Mouse (Mus musculus): ENCODE measurements around the gene Prr5l. TPM values are rescaled to one million over a fixed set of nuclear protein-coding genes. Genes with fewer than 3 reads are reported as not detected.

The Prr5l gene
- polyA plus RNA-seq, 1 experiment from 2014 or later, result 3.9 TPM

- no peak overlapping the region for H3K4me2 ChIP-seq
- H3K9me3 ChIP-seq (replicated peaks), result no peaks in the 10 kb centered on the region
- no peak overlapping the region for H3K9ac ChIP-seq
- peaks cover 12% of the 10 kb centered on the region; the same call in 1 of the 2 replicates for H3K4me1 ChIP-seq (replicated peaks)
- no peaks in the 10 kb centered on the region for H3K36me3 ChIP-seq (replicated peaks)
- H3K27me3 ChIP-seq, result no peaks in the 10 kb centered on the region
- ATAC-seq (ENCODE audit: insufficient read depth), result no peak
- no peak overlapping the region for H3K4me3 ChIP-seq (replicated peaks)
- WGBS (ENCODE audit: insufficient replicate concordance), result 54% methylated on average over 10 of the region's 10 CpGs
- H3K27ac ChIP-seq (replicated peaks), result no peak overlapping the region
Observed at GRCm38 (mm10) chr2:101907386-101908022, 24.7 kb upstream of the Prr5l start.

DNA sequence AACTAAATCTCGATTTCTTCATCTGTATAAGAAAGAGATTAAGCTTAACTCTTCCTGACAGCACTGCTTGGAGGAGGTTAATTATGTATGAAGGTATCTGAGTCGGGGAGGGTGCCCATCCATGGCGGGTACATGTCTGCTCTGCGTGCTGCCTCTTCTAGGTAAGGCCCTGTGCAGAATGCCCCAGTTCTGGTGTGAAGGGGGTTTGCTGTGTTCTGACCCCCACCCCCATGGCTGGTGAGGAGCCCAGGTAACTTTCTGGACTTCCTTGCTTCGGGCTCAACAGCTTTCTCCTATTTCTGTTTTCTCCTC is 23.5 kb upstream of the Prr5l start:
- no peaks in the 10 kb centered on the region for H3K27me3 ChIP-seq
- H3K9ac ChIP-seq, result no peak overlapping the region
- peak overlapping the region; percentile 48 for H3K4me2 ChIP-seq
- 48% methylated on average over 5 of the region's 5 CpGs for WGBS (ENCODE audit: insufficient replicate concordance)
- H3K27ac ChIP-seq (replicated peaks), result no peak overlapping the region
- H3K9me3 ChIP-seq (replicated peaks), result no peaks in the 10 kb centered on the region
- ATAC-seq (ENCODE audit: insufficient read depth), result no peak
- H3K4me1 ChIP-seq (replicated peaks), result peaks cover 12% of the 10 kb centered on the region; the same call in 1 of the 2 replicates
- H3K36me3 ChIP-seq (replicated peaks), result no peaks in the 10 kb centered on the region
- H3K4me3 ChIP-seq (replicated peaks), result no peak overlapping the region

GRCm38 (mm10) chr2:101905534-101906378 is 22.9 kb upstream of the Prr5l start:
- Histone ChIP-seq H3K9ac (no peak overlapping the region), H3K27me3 (no peaks in the 10 kb centered on the region), H3K36me3 (replicated peaks) (no peaks in the 10 kb centered on the region), H3K27ac (replicated peaks) (no peak overlapping the region), H3K4me3 (replicated peaks) (0 out of 2 replicates have a peak overlapping the region, but pooled peaks have one; percentile 18), H3K9me3 (replicated peaks) (no peaks in the 10 kb centered on the region), H3K4me2 (peak overlapping the region; percentile 48), H3K4me1 (replicated peaks) (peaks cover 12% of the 10 kb centered on the region; the same call in 1 of the 2 replicates)
- peak; percentile 53; the same call in 1 of the 2 replicates for ATAC-seq (ENCODE audit: insufficient read depth)
- 26% methylated on average over 21 of the region's 21 CpGs for WGBS (ENCODE audit: insufficient replicate concordance)

- H3K4me3 ChIP-seq (replicated peaks), result no peak overlapping the region
- H3K4me2 ChIP-seq, result no peak overlapping the region
- no peaks in the 10 kb centered on the region for H3K27me3 ChIP-seq
- H3K9me3 ChIP-seq (replicated peaks), result no peaks in the 10 kb centered on the region
- H3K36me3 ChIP-seq (replicated peaks), result no peaks in the 10 kb centered on the region
- no peak overlapping the region for H3K9ac ChIP-seq
- H3K4me1 ChIP-seq (replicated peaks), result peaks cover 12% of the 10 kb centered on the region; the same call in 1 of the 2 replicates
- ATAC-seq (ENCODE audit: insufficient read depth), result no peak
- no peak overlapping the region for H3K27ac ChIP-seq (replicated peaks)
- WGBS (ENCODE audit: insufficient replicate concordance), result 75% methylated on average over 4 of the region's 4 CpGs
Observed at GRCm38 (mm10) chr2:101902196-101902595, 19.4 kb upstream of the Prr5l start.

DNA sequence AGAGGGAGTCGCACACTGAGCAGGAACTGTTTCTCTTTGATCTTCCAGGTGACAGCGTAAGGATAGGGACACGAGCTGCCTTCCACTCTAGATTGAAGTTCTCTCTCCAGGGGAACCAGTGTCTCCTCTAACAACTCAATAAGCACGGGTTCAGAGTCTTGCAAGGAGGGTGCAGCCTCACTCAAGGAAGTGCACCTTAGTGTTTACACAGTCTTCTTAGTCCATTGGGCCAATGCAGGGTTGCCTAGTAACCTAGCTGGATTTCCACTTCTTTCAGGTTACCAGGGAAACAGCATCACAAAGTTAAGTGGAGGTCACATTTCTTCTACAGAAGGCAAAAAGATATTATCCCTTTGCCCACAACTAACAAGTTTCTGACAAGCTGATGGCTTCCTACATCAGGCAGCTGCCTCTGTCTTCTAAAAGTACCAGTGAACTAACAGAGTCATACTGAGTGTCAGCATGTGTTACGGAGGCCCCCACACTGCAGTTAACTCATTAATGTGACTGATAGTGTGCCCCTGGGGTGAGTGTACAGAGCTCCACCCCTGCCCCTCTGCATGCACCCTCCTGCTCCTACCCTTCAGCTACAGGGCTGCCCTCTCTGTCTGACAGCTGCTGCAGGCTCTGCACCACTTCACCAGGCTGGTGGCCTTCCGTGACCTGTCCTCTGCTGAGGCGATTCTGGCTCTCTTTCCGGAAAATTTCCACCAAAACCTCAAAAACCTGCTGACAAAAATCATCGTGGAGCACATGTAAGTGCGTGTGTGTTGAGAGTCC is 13.8 kb upstream of the Prr5l start:
- Histone ChIP-seq H3K27me3 (no peaks in the 10 kb centered on the region), H3K4me2 (no peak overlapping the region), H3K9ac (no peak overlapping the region), H3K27ac (replicated peaks) (no peak overlapping the region), H3K36me3 (replicated peaks) (0 out of 2 replicates have a peak, but pooled peaks cover 3% of the 10 kb centered on the region), H3K4me1 (replicated peaks) (no peaks in the 10 kb centered on the region), H3K4me3 (replicated peaks) (no peak overlapping the region), H3K9me3 (replicated peaks) (no peaks in the 10 kb centered on the region)
- ATAC-seq (ENCODE audit: insufficient read depth), result no peak
- WGBS (ENCODE audit: insufficient replicate concordance), result 74% methylated on average over 10 of the region's 10 CpGs

DNA sequence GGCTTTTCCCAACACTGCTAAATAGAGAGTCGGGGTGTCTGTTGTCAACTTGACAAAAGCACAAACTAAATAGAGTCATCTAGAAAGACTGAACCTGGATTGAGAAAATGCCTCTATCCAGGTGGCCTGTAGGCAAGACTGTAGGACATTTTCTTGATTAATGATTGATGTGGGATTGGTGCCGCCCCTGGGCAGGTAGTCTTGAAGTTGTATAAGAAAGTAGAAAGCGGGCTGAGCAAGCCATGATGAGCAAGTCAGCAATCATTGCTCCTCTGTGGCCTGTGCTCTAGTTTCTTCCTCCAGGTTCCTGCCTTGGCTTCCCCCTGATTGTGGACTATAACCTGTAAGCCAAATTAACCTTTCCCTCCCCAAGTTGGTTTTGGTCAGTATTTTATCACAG is 11.3 kb upstream of the Prr5l start:
- no peaks in the 10 kb centered on the region for H3K4me1 ChIP-seq (replicated peaks)
- ATAC-seq (ENCODE audit: insufficient read depth), result no peak
- WGBS (ENCODE audit: insufficient replicate concordance), result 70% methylated on average over 3 of the region's 3 CpGs
- H3K9me3 ChIP-seq (replicated peaks), result no peaks in the 10 kb centered on the region
- H3K36me3 ChIP-seq (replicated peaks), result 0 out of 2 replicates have a peak, but pooled peaks cover 3% of the 10 kb centered on the region
- no peak overlapping the region for H3K27ac ChIP-seq (replicated peaks)
- H3K9ac ChIP-seq, result no peak overlapping the region
- H3K4me2 ChIP-seq, result no peak overlapping the region
- H3K27me3 ChIP-seq, result no peaks in the 10 kb centered on the region
- H3K4me3 ChIP-seq (replicated peaks), result no peak overlapping the region

GRCm38 (mm10) chr2:101891143-101891542 is 8.3 kb upstream of the Prr5l start:
- H3K4me2 ChIP-seq, result no peak overlapping the region
- ATAC-seq (ENCODE audit: insufficient read depth), result no peak
- H3K27me3 ChIP-seq, result no peaks in the 10 kb centered on the region
- no peak overlapping the region for H3K4me3 ChIP-seq (replicated peaks)
- H3K27ac ChIP-seq (replicated peaks), result no peak overlapping the region
- H3K4me1 ChIP-seq (replicated peaks), result peaks cover 11% of the 10 kb centered on the region
- H3K36me3 ChIP-seq (replicated peaks), result 0 out of 2 replicates have a peak, but pooled peaks cover 2% of the 10 kb centered on the region
- 28% methylated on average over 7 of the region's 7 CpGs for WGBS (ENCODE audit: insufficient replicate concordance)
- H3K9me3 ChIP-seq (replicated peaks), result no peaks in the 10 kb centered on the region
- no peak overlapping the region for H3K9ac ChIP-seq

- H3K4me1 ChIP-seq (replicated peaks), result peaks cover 14% of the 10 kb centered on the region
- no peaks in the 10 kb centered on the region for H3K36me3 ChIP-seq (replicated peaks)
- H3K9me3 ChIP-seq (replicated peaks), result no peaks in the 10 kb centered on the region
- no peak overlapping the region for H3K9ac ChIP-seq
- H3K27ac ChIP-seq (replicated peaks), result no peak overlapping the region
- WGBS (ENCODE audit: insufficient replicate concordance), result 77% methylated on average over 8 of the region's 8 CpGs
- H3K4me2 ChIP-seq, result no peak overlapping the region
- no peak for ATAC-seq (ENCODE audit: insufficient read depth)
- H3K4me3 ChIP-seq (replicated peaks), result no peak overlapping the region
- no peaks in the 10 kb centered on the region for H3K27me3 ChIP-seq
Observed at GRCm38 (mm10) chr2:101888886-101889285, 6.1 kb upstream of the Prr5l start.

DNA sequence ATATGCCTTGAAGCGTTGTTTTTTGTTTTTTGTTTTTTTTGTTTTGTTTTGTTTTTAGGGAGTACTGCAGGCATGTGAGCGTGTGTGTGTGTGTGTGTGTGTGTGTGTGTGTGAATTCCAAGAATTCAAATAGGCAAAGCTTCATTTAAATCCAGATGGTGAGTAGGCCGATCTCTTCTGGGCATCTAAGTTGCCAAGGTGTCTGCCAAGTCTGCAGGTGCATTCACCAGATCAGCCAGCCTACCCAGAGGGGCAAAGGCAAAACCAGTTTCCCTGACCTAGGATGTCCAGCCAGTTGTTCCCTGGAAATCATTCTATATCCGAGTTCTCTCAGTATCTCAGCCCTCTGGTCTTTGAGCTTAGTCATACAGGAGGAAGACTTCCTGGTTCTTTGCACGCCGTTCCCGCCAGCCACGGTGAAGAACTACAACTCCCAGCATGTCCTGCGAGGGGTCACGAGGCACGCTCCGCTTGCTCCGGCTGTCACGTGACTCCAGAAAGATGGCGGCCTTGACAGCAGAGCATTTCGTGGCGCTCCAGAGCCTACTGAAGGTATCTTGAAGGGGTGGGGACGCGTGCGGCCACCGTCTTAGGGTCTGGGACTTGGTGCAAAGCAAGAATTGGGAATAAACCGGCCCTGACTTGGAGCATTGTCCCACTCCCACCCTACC is 3.1 kb upstream of the Prr5l start, which contains the start of gene Commd9:
TSS of gene Commd9 (plus strand) at position 480 of the 671 bp plus-strand sequence.
- WGBS (ENCODE audit: insufficient replicate concordance), result 9% methylated on average over 22 of the region's 22 CpGs
- Histone ChIP-seq H3K27ac (replicated peaks) (no peak within 1 kb of the TSS), H3K27me3 (no peaks in the 10 kb centered on the region), H3K4me2 (peak within 1 kb of the TSS; percentile 73), H3K9ac (peak within 1 kb of the TSS; percentile 68), H3K4me3 (replicated peaks) (peak within 1 kb of the TSS; percentile 75), H3K4me1 (replicated peaks) (peaks cover 14% of the 10 kb centered on the region), H3K36me3 (replicated peaks) (no peaks in the 10 kb centered on the region), H3K9me3 (replicated peaks) (no peaks in the 10 kb centered on the region)
- ATAC-seq (ENCODE audit: insufficient read depth), result peak; percentile 93

DNA sequence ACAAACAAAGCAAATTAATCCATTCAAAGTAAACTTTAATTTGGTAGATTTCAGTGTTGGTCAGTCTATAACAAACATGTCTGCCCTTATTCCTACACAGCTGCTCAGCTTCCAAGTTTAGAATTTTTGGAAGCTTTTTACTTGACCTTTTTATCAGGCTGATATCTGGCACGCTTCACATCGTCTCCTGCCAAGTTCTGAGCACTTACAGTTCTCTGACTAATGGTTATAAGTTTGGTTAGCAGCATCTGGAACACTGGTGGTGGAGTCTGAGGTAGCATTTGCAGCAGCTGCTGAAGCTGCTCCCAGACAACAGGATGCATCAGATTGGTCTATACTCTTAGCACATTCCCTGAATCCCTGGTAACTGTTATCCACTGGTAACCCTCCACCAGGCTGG is 1.5 kb upstream of the Prr5l start:
- no peaks in the 10 kb centered on the region for H3K9me3 ChIP-seq (replicated peaks)
- peaks cover 14% of the 10 kb centered on the region for H3K4me1 ChIP-seq (replicated peaks)
- H3K27ac ChIP-seq (replicated peaks), result no peak overlapping the region
- ATAC-seq (ENCODE audit: insufficient read depth), result no peak
- 48% methylated on average over 2 of the region's 2 CpGs for WGBS (ENCODE audit: insufficient replicate concordance)
- H3K4me3 ChIP-seq (replicated peaks), result no peak overlapping the region
- H3K4me2 ChIP-seq, result no peak overlapping the region
- H3K36me3 ChIP-seq (replicated peaks), result no peaks in the 10 kb centered on the region
- no peak overlapping the region for H3K9ac ChIP-seq
- H3K27me3 ChIP-seq, result peaks cover 2% of the 10 kb centered on the region; the same call in 1 of the 2 replicates
